Mouse (Mus musculus): Measurements from ENCODE around the gene Sdhaf4.
"Not testable (repeated sequence)": the region's sequence is repeated elsewhere in the genome, so short reads cannot be mapped to it uniquely, and the experiment has no call there.

Gene Sdhaf4

DNA sequence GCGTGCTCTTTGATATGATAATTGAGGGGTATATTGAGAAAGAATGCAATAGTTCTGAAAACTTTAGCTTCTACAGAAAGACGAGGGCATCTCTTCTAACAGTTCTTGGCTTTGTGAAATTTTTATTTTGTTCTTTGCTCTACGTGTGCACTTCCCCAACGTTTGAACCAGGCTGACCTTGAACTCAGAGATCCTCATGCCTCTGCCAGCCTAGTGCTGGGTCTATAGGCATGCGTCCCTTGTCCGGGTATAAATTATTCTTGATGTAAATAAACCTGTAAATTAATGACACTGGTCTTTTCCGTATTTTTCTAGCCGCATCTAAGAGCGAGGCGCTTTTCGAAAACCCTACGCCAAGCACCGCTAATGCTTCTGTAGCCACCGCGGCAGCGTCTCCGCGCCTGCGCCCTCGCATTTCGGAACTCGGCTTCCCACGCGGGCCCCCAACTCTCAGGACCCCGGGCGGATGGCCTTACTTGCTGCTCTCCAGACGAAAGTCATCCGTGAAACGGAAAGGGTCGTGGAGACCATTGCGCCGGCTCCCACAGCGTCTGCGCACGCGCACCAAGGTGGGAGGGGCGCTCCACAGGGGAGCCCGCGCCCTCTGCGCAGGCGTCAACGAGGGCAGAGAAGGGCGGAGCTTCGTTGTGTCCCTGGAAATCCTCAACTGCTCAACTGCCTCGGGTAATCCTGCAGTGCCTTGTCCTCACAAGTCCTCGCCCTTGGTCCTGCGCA lies at the start of gene Sdhaf4:
TSS of gene Sdhaf4 (minus strand) at position 587 of the 735 bp plus-strand sequence.
- peak; percentile 93 for DNase-seq (ENCODE audit: low spot score)

DNA sequence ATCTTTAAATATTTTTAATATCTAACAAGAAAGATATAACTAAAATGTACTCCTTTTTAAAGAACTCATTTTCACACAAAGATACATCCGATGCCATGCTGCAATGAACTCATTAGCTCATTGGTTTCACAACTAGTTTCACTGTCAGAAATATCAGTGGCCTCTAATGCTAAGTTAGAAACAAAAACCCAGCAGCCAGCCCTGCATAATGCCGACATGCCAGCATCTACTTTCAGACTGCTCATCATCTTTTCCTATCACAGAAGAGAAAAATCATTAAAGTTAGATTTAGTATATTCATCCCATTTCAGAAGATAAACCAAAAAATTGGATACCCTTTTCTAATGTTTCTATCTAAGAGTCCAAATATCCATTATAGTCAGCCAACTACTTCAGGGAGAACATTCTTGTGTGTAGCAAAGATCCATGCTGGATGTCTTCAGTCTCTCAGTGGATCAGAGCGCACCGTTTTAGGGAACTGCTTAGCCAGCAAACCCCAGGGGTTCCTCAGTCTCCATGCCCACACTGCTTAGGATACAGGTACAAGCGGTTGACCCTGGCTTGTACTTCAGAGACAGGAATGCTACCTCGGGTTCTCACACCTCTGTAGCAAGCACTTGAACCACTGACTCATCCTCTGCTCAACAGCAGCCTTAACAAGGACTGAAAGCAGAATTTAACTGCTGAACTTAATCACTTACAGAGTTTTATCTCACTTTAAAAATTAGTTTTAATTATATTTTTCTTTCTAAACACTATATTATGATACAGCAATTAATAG lies 41.5 kb upstream of the Sdhaf4 start:
- no peak for DNase-seq (ENCODE audit: low spot score)

DNA sequence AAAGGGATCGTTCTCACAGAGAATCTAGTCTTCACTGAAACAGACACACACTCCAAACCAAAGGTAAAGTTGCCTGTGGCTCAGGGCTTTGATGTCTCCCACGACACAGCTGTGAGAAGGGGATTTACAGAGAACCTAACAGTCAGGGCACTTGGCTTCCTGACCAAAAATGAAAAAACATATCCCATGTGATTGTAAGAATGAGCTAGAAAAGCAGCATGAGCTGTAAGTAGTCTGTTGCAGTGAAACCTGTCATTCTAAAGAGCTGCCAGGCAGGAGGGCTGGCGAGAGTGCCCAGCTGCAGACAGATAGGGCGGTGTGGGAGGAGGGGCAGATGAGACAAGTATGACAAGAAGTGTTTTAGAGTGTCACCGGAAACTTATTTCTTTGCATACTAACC lies 40.2 kb upstream of the Sdhaf4 start:
- no peak for DNase-seq (ENCODE audit: low spot score)

DNA sequence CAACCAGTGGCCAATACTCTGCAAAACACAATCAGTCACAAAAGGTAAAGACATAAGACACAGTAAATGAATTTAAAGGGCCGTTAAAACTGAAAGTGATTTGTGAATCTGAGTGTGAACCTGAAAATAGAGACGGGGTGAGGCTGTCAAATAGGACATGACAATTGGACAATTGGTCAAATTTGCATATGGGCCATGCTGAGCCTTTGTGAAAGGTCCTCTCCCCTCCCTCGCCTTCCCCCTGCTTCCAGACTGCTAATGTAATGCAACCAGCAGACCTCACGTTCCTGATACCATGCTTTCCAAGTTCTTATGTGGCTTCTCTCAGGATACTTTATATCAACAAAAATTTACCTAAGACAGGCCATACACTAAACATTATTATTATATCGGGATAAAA lies 37.6 kb upstream of the Sdhaf4 start:
- no peak for DNase-seq (ENCODE audit: low spot score)

DNA sequence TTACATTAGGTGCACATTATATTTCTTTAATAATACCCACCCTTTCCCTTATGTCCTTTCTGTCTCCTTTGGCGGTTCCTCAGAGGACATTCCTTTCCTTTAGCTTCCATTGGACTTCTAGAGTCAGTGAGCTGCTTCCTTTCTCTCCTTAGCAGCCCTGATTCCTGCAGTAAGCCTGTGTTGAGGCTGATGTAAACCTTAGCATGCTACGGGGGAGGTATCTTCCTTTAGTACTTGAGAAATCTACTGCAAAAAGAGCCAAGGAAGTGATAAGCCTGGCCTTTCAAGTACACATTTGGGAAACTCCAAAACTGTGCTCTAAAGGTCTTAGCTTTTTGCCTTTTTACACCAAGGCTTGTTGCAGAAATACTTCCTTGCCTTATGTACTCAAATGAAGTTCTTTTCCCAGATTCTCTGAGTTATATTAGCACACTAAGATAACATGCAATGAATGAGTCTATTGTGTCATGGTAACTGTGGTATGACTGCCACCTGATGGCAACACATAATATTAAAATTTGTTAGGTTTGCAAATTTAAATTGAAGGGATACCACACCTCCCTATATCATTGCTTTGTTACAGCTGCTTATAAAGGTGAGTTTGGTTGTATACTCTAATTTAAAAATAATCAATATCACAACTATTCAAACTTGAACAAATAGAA lies 28.4 kb upstream of the Sdhaf4 start:
- no peak for DNase-seq (ENCODE audit: low spot score)

DNA sequence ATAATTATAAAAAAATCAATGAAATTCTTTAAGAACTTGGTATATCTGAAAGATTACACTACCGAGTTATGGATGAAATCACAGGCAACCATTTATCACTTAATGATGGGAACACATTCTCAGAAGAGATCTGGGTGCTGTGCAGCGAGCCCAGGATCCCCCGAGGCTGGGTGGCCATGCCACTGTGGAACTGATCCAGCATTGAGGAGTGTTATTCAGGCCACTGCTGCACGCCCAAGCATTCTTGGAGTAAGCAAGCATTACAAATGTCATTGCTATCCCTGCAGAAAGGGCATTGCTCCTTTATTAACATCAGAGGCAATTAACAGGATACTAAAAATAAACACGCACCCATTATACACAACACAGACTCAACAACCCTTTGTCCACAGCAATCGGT lies 5.4 kb upstream of the Sdhaf4 start:
- DNase-seq (ENCODE audit: low spot score): no peak

GRCm38 (mm10) chr1:24010016-24010415 lies 4.6 kb upstream of the Sdhaf4 start:
- DNase-seq (ENCODE audit: low spot score): no peak

- no peak for DNase-seq (ENCODE audit: low spot score)
These were observed 2.2 kb upstream of the Sdhaf4 start for GRCm38 (mm10) chr1:24007621-24008020.

- DNase-seq (ENCODE audit: low spot score): no peak
These were observed 6.1 kb downstream of the Sdhaf4 start for GRCm38 (mm10) chr1:23999318-23999717.

DNA sequence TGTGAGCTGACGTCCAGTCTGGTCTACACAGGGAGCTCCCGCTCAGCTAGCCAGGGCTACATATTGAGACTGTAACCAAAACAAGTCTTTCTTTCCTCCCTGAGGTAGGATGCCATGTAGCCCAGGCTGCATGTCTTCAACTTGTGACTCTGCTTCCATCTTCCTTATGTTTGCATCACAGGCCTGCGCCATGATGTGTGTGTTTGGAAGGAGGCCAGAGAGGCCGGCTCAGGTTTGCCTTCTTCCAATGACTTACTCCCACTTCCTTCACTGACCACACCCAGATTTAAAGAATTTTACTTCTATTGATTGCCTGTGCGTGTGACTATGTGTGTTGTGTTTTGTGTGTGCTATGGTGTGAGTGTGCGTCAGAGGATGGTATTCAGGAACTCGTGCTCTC lies 6.6 kb downstream of the Sdhaf4 start:
- no peak for DNase-seq (ENCODE audit: low spot score)

DNA sequence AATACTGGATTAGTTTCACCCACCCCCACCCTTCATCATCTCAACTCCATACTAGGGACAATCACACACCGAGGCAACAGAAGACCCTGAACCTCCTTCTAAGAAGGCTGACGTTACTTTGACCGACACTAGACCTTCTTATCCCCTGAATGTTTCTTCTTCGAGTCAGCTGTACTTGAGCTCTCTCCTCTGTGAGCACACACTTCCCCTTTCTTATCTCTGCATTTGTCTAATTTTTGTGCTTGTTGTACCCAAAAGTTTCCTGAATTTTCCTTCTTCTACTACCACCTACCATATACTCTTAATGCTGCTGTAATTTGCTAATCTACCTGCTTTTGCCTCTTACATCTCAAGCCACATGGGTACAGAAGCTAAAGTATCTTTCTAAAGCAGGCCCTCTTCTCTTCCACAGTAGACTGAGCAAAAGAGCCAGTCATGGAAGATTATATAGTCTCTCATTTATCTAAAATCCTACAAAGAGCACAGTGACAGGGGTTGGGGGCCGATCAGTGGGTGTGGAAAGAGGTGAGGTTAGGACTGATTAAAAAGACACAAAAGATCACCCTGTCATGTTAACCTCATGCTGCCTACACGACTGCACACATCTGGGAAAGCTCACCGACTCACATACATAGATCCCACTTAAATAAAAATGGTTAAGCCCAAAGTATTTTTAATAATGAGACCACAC lies 7.2 kb downstream of the Sdhaf4 start:
- no peak for DNase-seq (ENCODE audit: low spot score)

- no peak for DNase-seq (ENCODE audit: low spot score)
These were observed 8.0 kb downstream of the Sdhaf4 start for GRCm38 (mm10) chr1:23997493-23997892.

DNA sequence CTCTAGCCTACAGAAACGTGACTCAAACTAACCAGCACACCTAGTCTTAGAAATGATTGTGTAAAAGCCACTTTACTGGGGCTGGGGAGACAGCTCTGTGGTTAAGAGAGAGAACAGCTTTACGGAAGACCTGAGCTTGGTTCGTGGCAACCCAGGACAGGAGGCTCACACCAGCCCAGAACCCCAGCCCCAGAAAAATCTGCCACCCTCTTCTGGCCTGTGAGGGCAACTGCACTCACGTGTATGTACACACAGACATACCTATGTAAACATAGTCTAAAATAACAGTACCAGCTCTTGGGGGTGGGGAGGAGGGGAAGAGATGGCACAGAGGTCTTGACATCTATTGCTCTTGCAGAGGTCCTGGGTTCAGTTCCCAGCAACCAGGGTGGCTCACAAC lies 10.0 kb downstream of the Sdhaf4 start:
- DNase-seq (ENCODE audit: low spot score): no peak

DNA sequence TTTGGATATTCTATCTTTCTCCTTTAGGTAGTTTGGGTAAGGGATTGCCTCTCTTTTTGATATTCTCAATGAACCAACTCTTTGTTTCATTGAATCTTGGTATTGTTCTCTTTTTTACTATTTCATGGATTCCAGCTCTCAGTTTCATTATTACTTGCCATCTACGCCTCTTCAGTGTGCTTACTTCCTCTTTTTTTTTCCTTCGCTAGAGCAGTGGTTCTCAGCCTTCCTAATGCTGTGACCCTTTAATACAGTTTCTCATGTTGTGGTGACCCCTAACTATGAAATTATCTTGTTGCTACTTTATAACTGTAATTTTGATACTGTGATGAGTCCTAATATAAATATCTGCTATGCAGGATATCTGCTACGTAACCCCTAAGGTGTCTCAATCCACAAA lies 22.3 kb downstream of the Sdhaf4 start:
- no peak for DNase-seq (ENCODE audit: low spot score)

- no peak for DNase-seq (ENCODE audit: low spot score)
These were observed 27.2 kb downstream of the Sdhaf4 start for GRCm38 (mm10) chr1:23978281-23978680.

GRCm38 (mm10) chr1:23971159-23971558 lies 34.3 kb downstream of the Sdhaf4 start:
- DNase-seq (ENCODE audit: low spot score): not testable (repeated sequence)

DNA sequence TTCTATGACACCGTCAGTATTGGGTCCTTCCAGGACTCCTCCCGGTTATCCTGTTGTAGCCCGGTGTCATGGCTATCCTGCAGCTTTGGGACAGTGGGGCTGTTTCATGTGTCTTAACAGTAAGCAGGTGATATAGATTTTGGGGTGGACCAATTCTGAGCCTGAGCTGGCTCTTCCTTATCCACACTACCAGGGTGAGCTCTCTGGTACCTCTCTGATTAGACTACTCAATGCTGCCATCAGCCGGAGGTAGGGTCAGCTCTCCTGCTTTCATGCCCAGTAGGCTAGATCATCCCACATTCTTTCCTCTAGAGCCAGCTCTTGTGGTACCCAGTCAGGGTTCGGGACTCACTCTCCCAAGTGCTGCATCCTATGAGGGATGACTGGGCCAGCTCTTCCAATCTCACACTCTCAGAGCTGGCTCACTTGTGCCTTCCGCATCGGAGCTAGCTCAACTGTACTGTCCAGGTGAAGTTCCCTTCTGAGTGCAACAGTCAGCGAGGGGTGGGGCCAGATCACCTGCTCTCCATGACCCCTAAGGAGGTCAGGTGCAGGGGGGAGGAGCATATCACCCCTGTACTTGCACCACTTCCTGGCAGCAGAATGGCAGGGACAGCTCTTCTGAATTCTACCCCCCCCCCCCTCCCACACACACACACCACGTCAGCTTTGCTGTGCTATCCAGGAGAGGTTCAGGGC lies 37.3 kb downstream of the Sdhaf4 start:
- no peak for DNase-seq (ENCODE audit: low spot score)

GRCm38 (mm10) chr1:23966226-23966625 lies 39.2 kb downstream of the Sdhaf4 start:
- no peak for DNase-seq (ENCODE audit: low spot score)

GRCm38 (mm10) chr1:23959415-23959732 lies 46.1 kb downstream of the Sdhaf4 start:
- DNase-seq (ENCODE audit: low spot score): no peak

GRCm38 (mm10) chr1:23958668-23959414 lies 46.6 kb downstream of the Sdhaf4 start:
- no peak for DNase-seq (ENCODE audit: low spot score)

DNA sequence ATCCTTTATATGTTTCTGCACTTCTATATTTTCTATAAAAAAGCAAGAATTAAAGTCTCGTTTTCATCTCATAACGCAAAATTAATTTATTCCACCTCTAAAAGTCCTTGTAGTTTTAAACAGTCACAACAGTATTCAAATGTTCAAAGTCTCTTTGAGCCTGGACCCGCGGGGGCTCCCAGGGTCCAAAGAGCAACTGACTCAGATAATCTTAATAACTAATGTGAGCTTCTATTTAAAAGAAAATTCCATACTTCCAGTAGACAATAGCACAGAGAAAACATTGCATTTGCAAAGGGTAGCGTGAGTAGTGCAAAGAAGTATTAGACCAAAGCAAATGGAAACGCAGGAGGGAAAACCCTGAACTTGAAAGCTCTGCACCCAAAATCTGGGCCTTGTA lies 47.4 kb downstream of the Sdhaf4 start:
- no peak for DNase-seq (ENCODE audit: low spot score)
